Mouse (Mus musculus): Measurements from ENCODE around the gene 1700018B08Rik.

Gene 1700018B08Rik

GRCm38 (mm10) chr8:121513429-121513828 is 30.7 kb downstream of the 1700018B08Rik start:
- peak; percentile 94 for DNase-seq (ENCODE audit: low spot score)

DNA sequence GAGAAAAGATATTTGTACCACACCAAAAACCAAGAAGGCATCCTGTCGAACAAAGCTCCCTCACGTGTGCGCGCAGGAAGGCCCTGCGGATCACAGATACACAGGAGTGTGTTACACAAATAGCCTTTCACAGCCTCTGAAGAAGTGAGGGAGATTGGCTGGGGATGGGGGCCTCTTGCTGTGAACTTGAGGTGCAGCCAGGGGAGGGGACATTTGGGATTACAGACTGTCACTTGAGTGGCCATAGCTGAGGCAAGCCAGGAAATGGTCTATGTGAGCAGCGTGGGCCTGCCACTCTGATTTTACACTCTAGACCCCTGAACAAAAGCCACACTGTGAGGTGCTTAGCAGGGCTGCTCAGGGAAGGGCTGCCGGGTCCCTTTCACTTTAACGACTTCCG is 32.4 kb downstream of the 1700018B08Rik start:
- no peak for DNase-seq (ENCODE audit: low spot score)

DNA sequence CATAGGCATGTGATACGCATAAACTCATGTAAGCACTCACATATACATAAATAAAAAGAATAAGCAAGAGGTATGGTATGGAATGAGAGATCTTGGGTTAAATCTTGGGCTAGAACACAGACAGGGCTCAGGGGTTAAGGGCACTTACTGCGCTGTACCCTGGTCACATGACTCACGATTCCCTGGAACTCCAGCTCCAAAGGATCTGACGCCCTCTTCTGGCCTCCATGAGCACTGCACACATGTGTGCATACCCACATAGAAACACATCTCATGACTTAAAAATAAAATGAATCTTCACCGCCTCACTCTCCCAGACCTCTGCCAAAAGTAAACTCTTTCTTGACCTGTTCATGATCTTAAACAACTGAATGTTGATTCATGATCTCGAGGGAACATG is 46.5 kb downstream of the 1700018B08Rik start:
- no peak for DNase-seq (ENCODE audit: low spot score)

GRCm38 (mm10) chr8:121491633-121492032 is 52.5 kb downstream of the 1700018B08Rik start:
- no peak for DNase-seq (ENCODE audit: low spot score)

DNA sequence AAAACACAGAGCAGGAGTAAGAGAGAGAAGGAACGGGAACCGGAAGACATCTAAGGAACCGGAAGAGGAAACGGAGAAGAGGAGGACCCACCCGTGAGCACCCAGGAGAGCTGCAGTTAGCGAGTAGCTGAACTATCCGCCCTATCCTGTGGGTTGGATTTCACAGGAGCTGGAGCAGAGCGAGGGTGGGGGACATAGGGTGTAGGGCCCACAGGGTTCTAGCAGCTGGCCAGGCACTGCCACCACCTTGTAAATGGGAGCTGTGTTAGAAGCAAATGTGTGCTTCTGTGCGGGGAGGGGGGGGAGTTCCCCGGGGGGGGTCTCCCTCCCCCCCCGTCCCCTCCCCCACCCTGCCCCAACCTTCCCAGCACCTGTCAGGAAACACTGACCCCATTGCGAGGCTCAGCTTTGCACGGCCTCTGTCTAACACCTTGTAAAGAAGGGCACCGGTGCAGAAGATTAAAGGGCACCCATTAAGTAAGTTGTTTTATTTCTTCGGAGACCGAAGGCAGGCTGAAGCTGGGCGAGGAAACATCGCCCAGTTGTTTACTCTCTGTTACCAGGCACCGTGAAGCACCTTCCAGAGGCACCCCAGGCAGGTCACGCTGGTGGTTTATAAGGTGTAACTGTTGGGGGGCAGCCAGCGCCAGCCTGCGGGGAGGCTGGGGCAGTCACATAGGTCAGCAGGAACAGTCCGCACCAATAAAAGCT is 59.9 kb downstream of the 1700018B08Rik start:
- no peak for DNase-seq (ENCODE audit: low spot score)

Measured in testis, postnatal 10 days (tissue).